Mouse (Mus musculus) lung, postnatal 0 days (tissue): ENCODE results near the gene Rbm43. TPM values are rescaled to one million over a fixed set of nuclear protein-coding genes. Genes with fewer than 3 reads are reported as not detected.

ENCODE experiments used
- ATAC-seq: fragments of 200-750 bp; cut with Nextera tagmentation; 2 replicates; pipeline ENCODE4 v1.8.0; 2017; ENCODE audit warnings: moderate library complexity
- DNase-seq: peaks from one replicate; pipeline ENCODE4 v3.0.0-alpha.2; 2016; ENCODE audit warnings: low spot score
- H3K27ac ChIP-seq: fragments of 300-500 bp; sonication (generic); 2 replicates; pipeline ENCODE4 v1.5.1; 2014; ENCODE audit warnings: antibody characterized with exemption, mild to moderate bottlenecking, low read length, mixed read lengths
- H3K27me3 ChIP-seq: fragments of 300-500 bp; sonication (generic); replicated peaks from 2 replicates; pipeline ENCODE4 v1.6.1; 2014; ENCODE audit warnings: low read length, mixed read lengths; ENCODE audit not compliant: insufficient read depth
- H3K36me3 ChIP-seq: fragments of 300-500 bp; sonication (generic); 2 replicates; pipeline ENCODE4 v1.6.1; 2014; ENCODE audit warnings: low read length, mixed read lengths; ENCODE audit not compliant: insufficient read depth
- H3K4me1 ChIP-seq: fragments of 300-500 bp; sonication (generic); 2 replicates; pipeline ENCODE4 v1.6.1; 2014; ENCODE audit warnings: antibody characterized with exemption, low read depth, low read length, mixed read lengths; ENCODE audit not compliant: insufficient read depth
- H3K4me2 ChIP-seq: fragments of 300-500 bp; sonication (generic); replicated peaks from 2 replicates; pipeline ENCODE4 v1.6.1; 2014; ENCODE audit warnings: low read depth, mild to moderate bottlenecking, low read length, moderate library complexity, mixed read lengths
- H3K4me3 ChIP-seq: fragments of 300-500 bp; sonication (generic); 2 replicates; pipeline ENCODE4 v1.5.1; 2014; ENCODE audit warnings: low read depth, low read length
- H3K9ac ChIP-seq: fragments of 300-500 bp; sonication (generic); replicated peaks from 2 replicates; pipeline ENCODE4 v1.6.1; 2014; ENCODE audit warnings: low read depth, mild to moderate bottlenecking
- H3K9me3 ChIP-seq: fragments of 300-500 bp; sonication (generic); 2 replicates; pipeline ENCODE4 v1.6.1; 2016; ENCODE audit warnings: low read length, mixed read lengths
- CTCF ChIP-seq: IDR thresholded peaks from 2 replicates; pipeline ENCODE4 v1.5.1; 2016; ENCODE audit warnings: antibody characterized with exemption, mild to moderate bottlenecking
- EP300 ChIP-seq: IDR thresholded peaks from 2 replicates; pipeline ENCODE4 v1.6.1; 2016; ENCODE audit warnings: antibody characterized with exemption, mild to moderate bottlenecking, control low read depth
- WGBS: fragments of 180-500 bp; shearing (Covaris S2); extraction: QIAGEN DNeasy Blood & Tissue Kit; methylation state at CpG from one replicate; pipeline ENCODE4 v1.1.7; 2014; 5-methylcytosine and 5-hydroxymethylcytosine counted together
- polyA plus RNA-seq: library from polyadenylated mRNA; unstranded; fragments of >200 nt; fragmentation: Nextera tagmentation; extraction: Ambion mirVana; gene quantifications from 2 replicates; pipeline ENCODE4 v1.2.1, GENCODE M21; 2015

Gene Rbm43
- polyA plus RNA-seq, 1 experiment from 2014 or later = 14.7 TPM

DNA sequence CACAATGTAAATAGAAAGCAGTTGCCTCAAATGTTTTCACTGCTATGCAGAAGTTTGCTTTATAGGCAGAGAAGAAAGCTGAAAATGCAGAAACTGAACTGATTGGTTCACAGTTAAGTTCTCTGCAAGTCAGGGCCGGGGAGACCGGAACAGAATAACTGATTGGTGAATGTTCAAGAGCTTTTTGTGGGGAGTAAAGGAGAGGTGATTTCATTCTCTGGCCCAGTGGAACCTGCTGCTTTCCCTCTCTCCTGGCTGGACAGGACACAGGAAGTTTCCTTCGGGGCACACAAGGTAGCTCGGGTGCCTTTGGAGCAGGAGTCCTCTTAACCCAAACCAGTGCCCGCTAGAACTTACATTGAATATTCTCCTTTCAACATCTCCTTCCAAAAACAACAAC lies 37.2 kb upstream of the Rbm43 start:
- ATAC-seq = peak; percentile 73
- Histone ChIP-seq H3K4me1 (no peaks in the 10 kb centered on the region), H3K27me3 (no peaks in the 10 kb centered on the region), H3K9me3 (no peaks in the 10 kb centered on the region), H3K27ac (peak overlapping the region; percentile 94), H3K36me3 (no peaks in the 10 kb centered on the region), H3K4me2 (peak overlapping the region; percentile 67), H3K9ac (0 out of 2 replicates have a peak overlapping the region, but pooled peaks have one; percentile 80), H3K4me3 (peak overlapping the region; percentile 77)
- 26% methylated on average over 5 of the region's 5 CpGs for WGBS
- peak; percentile 82 for DNase-seq
- no peak for TF ChIP-seq CTCF
- no peak for TF ChIP-seq EP300

- H3K27me3 ChIP-seq = no peaks in the 10 kb centered on the region
- no peaks in the 10 kb centered on the region for H3K4me1 ChIP-seq
- no peak overlapping the region for H3K4me2 ChIP-seq
- H3K27ac ChIP-seq = no peak overlapping the region
- no peak overlapping the region for H3K9ac ChIP-seq
- no peaks in the 10 kb centered on the region for H3K9me3 ChIP-seq
- H3K36me3 ChIP-seq = no peaks in the 10 kb centered on the region
- TF ChIP-seq EP300 = no peak
- TF ChIP-seq CTCF = no peak
- ATAC-seq (no peak), DNase-seq (no peak)
- H3K4me3 ChIP-seq = no peak overlapping the region
- WGBS = 99% methylated on average over 4 of the region's 4 CpGs
Measured at GRCm38 (mm10) chr2:51970897-51971296, 35.9 kb upstream of the Rbm43 start.

DNA sequence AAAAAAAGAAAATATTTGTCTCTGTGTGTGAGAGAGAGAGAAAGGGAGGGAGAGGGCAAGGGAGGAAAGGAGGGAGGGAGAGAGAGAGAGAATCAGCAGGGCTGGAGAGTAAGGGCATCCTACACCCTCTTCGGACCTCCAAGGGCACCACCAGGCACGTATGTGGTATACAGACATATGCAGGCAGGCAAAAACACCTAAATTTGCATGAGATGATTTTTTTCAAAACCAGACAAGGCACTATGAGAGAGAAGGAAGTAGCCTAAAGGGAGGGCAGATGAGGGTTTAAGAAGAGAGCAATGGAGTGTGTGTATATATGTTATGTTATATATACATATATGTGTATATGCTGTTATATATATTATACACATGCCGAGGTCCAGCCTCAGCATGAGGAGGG lies 32.3 kb upstream of the Rbm43 start:
- Histone ChIP-seq H3K27me3 (no peaks in the 10 kb centered on the region), H3K27ac (no peak overlapping the region), H3K36me3 (no peaks in the 10 kb centered on the region), H3K4me2 (no peak overlapping the region), H3K4me3 (no peak overlapping the region), H3K9ac (no peak overlapping the region), H3K4me1 (no peaks in the 10 kb centered on the region), H3K9me3 (no peaks in the 10 kb centered on the region)
- 71% methylated on average over 3 of the region's 3 CpGs for WGBS
- ATAC-seq = no peak
- no peak for TF ChIP-seq EP300
- TF ChIP-seq CTCF = no peak
- DNase-seq = no peak

- H3K4me2 ChIP-seq = no peak overlapping the region
- no peaks in the 10 kb centered on the region for H3K36me3 ChIP-seq
- WGBS = 83% methylated on average over 7 of the region's 7 CpGs
- H3K27me3 ChIP-seq = no peaks in the 10 kb centered on the region
- H3K9ac ChIP-seq = no peak overlapping the region
- H3K4me3 ChIP-seq = no peak overlapping the region
- TF ChIP-seq CTCF (no peak), EP300 (no peak)
- H3K27ac ChIP-seq = no peak overlapping the region
- no peaks in the 10 kb centered on the region for H3K9me3 ChIP-seq
- DNase-seq = no peak
- H3K4me1 ChIP-seq = no peaks in the 10 kb centered on the region
- no peak for ATAC-seq
Measured at GRCm38 (mm10) chr2:51953648-51954204, 18.8 kb upstream of the Rbm43 start.

GRCm38 (mm10) chr2:51950876-51951275 lies 15.9 kb upstream of the Rbm43 start:
- no peak overlapping the region for H3K27ac ChIP-seq
- H3K36me3 ChIP-seq = no peaks in the 10 kb centered on the region
- H3K9ac ChIP-seq = no peak overlapping the region
- 40% methylated on average over 1 of the region's 1 CpGs for WGBS
- ATAC-seq (no peak), DNase-seq (no peak)
- H3K4me3 ChIP-seq = no peak overlapping the region
- no peak overlapping the region for H3K4me2 ChIP-seq
- H3K27me3 ChIP-seq = no peaks in the 10 kb centered on the region
- TF ChIP-seq CTCF = no peak
- TF ChIP-seq EP300 = no peak
- no peaks in the 10 kb centered on the region for H3K9me3 ChIP-seq
- H3K4me1 ChIP-seq = no peaks in the 10 kb centered on the region

DNA sequence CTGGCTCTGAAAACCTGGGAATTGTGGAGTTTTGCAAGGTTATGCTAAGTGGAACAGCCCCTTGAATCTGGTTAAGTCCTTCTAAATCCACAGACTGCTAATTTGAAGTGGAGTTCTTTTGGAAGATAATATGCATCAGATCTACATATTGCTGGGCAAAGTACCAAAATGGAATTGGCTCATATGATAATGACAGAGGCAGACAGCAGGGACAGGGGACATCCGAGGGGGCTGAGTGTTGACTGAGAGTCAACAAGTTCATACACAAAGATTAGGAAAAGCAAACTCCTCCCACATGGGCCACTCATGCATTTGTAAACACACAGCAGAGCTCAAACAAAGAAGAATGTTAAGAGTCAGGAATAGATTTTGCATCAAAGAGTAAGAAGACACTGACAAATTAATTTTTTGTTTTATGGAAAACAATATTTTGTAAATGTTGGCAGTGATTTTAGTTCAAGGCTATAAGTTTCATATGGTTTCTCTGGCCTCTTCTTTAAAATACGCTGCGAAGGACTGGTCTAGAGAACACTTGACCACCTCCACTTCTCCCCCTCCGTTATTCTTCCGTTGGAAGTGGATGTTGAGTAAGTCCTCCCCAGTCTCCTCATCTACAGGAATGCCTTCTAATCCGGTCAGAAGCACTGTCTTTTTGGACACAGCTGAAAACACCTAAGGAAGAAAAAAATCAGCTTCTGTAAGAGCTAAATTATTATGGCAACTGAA lies 13.3 kb upstream of the Rbm43 start:
- no peaks in the 10 kb centered on the region for H3K36me3 ChIP-seq
- H3K27ac ChIP-seq = no peak overlapping the region
- 32% methylated on average over 6 of the region's 6 CpGs for WGBS
- TF ChIP-seq EP300 (no peak), CTCF (no peak)
- DNase-seq (peak; percentile 77), ATAC-seq (peak; percentile 80)
- H3K9me3 ChIP-seq = no peaks in the 10 kb centered on the region
- no peaks in the 10 kb centered on the region for H3K27me3 ChIP-seq
- H3K9ac ChIP-seq = no peak overlapping the region
- no peaks in the 10 kb centered on the region for H3K4me1 ChIP-seq
- H3K4me3 ChIP-seq = no peak overlapping the region
- no peak overlapping the region for H3K4me2 ChIP-seq
